Comparison of ENCODE assay signal across 9 mouse cellular contexts in the genomic region with DNA sequence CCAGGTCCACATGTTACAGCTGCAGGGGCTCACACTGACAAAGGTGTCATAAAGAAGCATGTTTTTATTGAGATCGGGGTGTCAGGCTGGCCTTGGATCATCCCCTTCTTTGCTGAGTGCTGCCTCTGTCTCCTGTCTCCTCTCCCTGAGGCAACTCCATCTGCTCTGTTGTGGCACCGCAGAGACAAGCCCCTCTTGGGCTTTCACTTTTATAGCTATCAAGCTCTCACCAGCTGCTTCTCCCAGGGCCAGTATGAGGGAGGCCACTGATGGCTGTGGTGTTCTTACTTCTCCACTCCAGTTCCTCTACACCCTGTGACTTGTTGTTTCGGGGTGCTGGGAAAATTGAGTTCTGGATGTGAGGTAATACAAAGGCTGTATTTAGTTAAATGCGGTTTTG. TPM values are rescaled to one million over a fixed set of nuclear protein-coding genes. Genes with fewer than 3 reads are reported as not detected.
DNase-seq lines count a peak whose midpoint lies in the region; ATAC-seq and TF ChIP-seq lines count a peak whose summit lies in the region.
"Had no signal": no experiment of that assay in that cellular context is flagged by ENCODE, and none has a peak within 500 bp of the region (broad histone marks: within the 10 kb centered on the region; RNA-seq: fewer than 3 reads in every experiment).

No protein-coding gene starts in this region.

- DNase-seq in lung, postnatal 0 days (ENCODE audit: low spot score), result no peak
- no peak for DNase-seq in lung, postnatal 10 days
- no peak for DNase-seq in spleen, adult 12 weeks (ENCODE audit: low spot score)
- DNase-seq in layer of hippocampus, adult 11-12 months (ENCODE audit: low spot score), result no peak
- DNase-seq: layer of hippocampus, adult 9-11 months; thymus, postnatal 14 days had no signal

- peaks cover 48% of the 10 kb centered on the region for H3K4me1 ChIP-seq in lung, postnatal 0 days (ENCODE audit: insufficient read depth, low read depth, low read length)
- H3K4me1 ChIP-seq in heart, embryonic 13.5 days, result peaks cover 98% of the 10 kb centered on the region
- peaks cover 64% of the 10 kb centered on the region for H3K4me1 ChIP-seq in liver, embryonic 15.5 days (replicated peaks)
- peaks cover 64% of the 10 kb centered on the region for H3K4me1 ChIP-seq in stomach, embryonic 14.5 days (ENCODE audit: control insufficient read depth, insufficient read depth, low read length)

- ATAC-seq in lung, postnatal 0 days, result no peak
- ATAC-seq in heart, embryonic 13.5 days (ENCODE audit: extremely low read depth, insufficient number of reproducible peaks, low FRiP score, low TSS enrichment), result no peak
- no peak for ATAC-seq in liver, embryonic 15.5 days (ENCODE audit: insufficient read depth)
- ATAC-seq in stomach, embryonic 14.5 days (ENCODE audit: insufficient number of reproducible peaks, insufficient read depth, low FRiP score, low read depth), result no peak

- TF ChIP-seq CTCF in lung, postnatal 0 days (IDR thresholded peaks at IDR 0.05), result no peak

- no peak overlapping the region for H3K4me3 ChIP-seq in lung, postnatal 0 days (ENCODE audit: low read depth, low read length)
- H3K4me3 ChIP-seq in heart, embryonic 13.5 days, result peak overlapping the region; percentile 18
- no peak overlapping the region for H3K4me3 ChIP-seq in liver, embryonic 15.5 days (replicated peaks)
- H3K4me3 ChIP-seq in stomach, embryonic 14.5 days (ENCODE audit: low read depth, low read length), result no peak overlapping the region; the same call in 1 of the 2 replicates

- no peak for TF ChIP-seq EP300 in lung, postnatal 0 days (IDR thresholded peaks at IDR 0.05)

- H3K4me2 ChIP-seq in lung, postnatal 0 days (replicated peaks; ENCODE audit: low read depth, low read length), result 0 out of 2 replicates have a peak overlapping the region, but pooled peaks have one; percentile 14
- H3K4me2 ChIP-seq in heart, embryonic 13.5 days, result peak overlapping the region; percentile 59
- H3K4me2 ChIP-seq in liver, embryonic 15.5 days, result peak overlapping the region; percentile 30
- H3K4me2 ChIP-seq in stomach, embryonic 14.5 days (replicated peaks; ENCODE audit: low read depth, low read length), result peak overlapping the region; percentile 19

- H3K27ac ChIP-seq in lung, postnatal 0 days (ENCODE audit: low read length), result peak overlapping the region; percentile 91
- peak overlapping the region; percentile 90 for H3K27ac ChIP-seq in heart, embryonic 13.5 days (replicated peaks)
- peak overlapping the region; percentile 25; the same call in 1 of the 2 replicates for H3K27ac ChIP-seq in liver, embryonic 15.5 days (replicated peaks)
- H3K27ac ChIP-seq in stomach, embryonic 14.5 days (ENCODE audit: low read length), result peak overlapping the region; percentile 76

- H3K9me3 ChIP-seq in lung, postnatal 0 days (ENCODE audit: low read length), result no peaks in the 10 kb centered on the region
- no peaks in the 10 kb centered on the region for H3K9me3 ChIP-seq in heart, embryonic 13.5 days
- H3K9me3 ChIP-seq in liver, embryonic 15.5 days (replicated peaks), result no peaks in the 10 kb centered on the region
- no peaks in the 10 kb centered on the region for H3K9me3 ChIP-seq in stomach, embryonic 14.5 days (ENCODE audit: control insufficient read depth, low read depth, low read length)

- no peaks in the 10 kb centered on the region for H3K27me3 ChIP-seq in lung, postnatal 0 days (replicated peaks; ENCODE audit: insufficient read depth, low read length)
- H3K27me3 ChIP-seq in heart, embryonic 13.5 days (replicated peaks), result no peaks in the 10 kb centered on the region
- H3K27me3 ChIP-seq in liver, embryonic 15.5 days, result no peaks in the 10 kb centered on the region
- H3K27me3 ChIP-seq in stomach, embryonic 14.5 days (ENCODE audit: control insufficient read depth, insufficient read depth, low read length), result no peaks in the 10 kb centered on the region

- H3K9ac ChIP-seq in lung, postnatal 0 days (replicated peaks; ENCODE audit: low read depth), result no peak overlapping the region
- peak overlapping the region; percentile 69 for H3K9ac ChIP-seq in heart, embryonic 13.5 days
- 0 out of 2 replicates have a peak overlapping the region, but pooled peaks have one; percentile 2 for H3K9ac ChIP-seq in liver, embryonic 15.5 days
- no peak overlapping the region; the same call in 1 of the 2 replicates for H3K9ac ChIP-seq in stomach, embryonic 14.5 days (replicated peaks; ENCODE audit: low read depth, low read length)

- WGBS in lung, postnatal 0 days, result 24% methylated on average over 4 of the region's 4 CpGs
- WGBS in heart, embryonic 13.5 days, result 30% methylated on average over 4 of the region's 4 CpGs
- 21% methylated on average over 4 of the region's 4 CpGs for WGBS in liver, embryonic 15.5 days (ENCODE audit: insufficient replicate concordance)
- WGBS in stomach, embryonic 14.5 days, result 35% methylated on average over 4 of the region's 4 CpGs

- no peaks in the 10 kb centered on the region for H3K36me3 ChIP-seq in lung, postnatal 0 days (ENCODE audit: insufficient read depth, low read length)
- peaks cover 7% of the 10 kb centered on the region; the same call in 1 of the 2 replicates for H3K36me3 ChIP-seq in heart, embryonic 13.5 days
- no peaks in the 10 kb centered on the region for H3K36me3 ChIP-seq in liver, embryonic 15.5 days (replicated peaks)
- H3K36me3 ChIP-seq in stomach, embryonic 14.5 days (ENCODE audit: control insufficient read depth, insufficient read depth, low read length), result peaks cover 3% of the 10 kb centered on the region; the same call in 1 of the 2 replicates

RNA-seq across cellular contexts. Expression of gene Qrfp, which starts 41.3 kb away (rescaled TPM):
- 0.04 and 0.13 TPM in 2 replicates for polyA plus RNA-seq in lung, postnatal 0 days (2015; fragmentation: Nextera tagmentation; extraction: Ambion mirVana)
- polyA plus RNA-seq in heart, embryonic 13.5 days (2015; fragmentation: Nextera tagmentation; extraction: Ambion mirVana), result 0.05 and 0.09 TPM in 2 replicates
- polyA plus RNA-seq in liver, embryonic 15.5 days (2015; fragmentation: Nextera tagmentation; extraction: Ambion mirVana), result 0.03 and 0.08 TPM in 2 replicates
- polyA plus RNA-seq in stomach, embryonic 14.5 days (2014; fragmentation: Nextera tagmentation; extraction: Ambion mirVana), result 0.11 and 0.25 TPM in 2 replicates

Comparison
In these comparisons a context has a peak if more than half of its experiments do, and no peak if none do; other contexts are left out.
1. H3K27ac ChIP-seq: peak in every context shown above with its lines; median percentile 91 in lung, postnatal 0 days; 90 in heart, embryonic 13.5 days; 76 in stomach, embryonic 14.5 days; 25 in liver, embryonic 15.5 days.
2. H3K9ac ChIP-seq: peak in heart, embryonic 13.5 days (single experiment) and liver, embryonic 15.5 days (single experiment); none in lung, postnatal 0 days (single experiment) and stomach, embryonic 14.5 days (single experiment).
3. Peak in every context shown above with its lines, with median percentiles within 50 percentile points of each other: H3K4me2 ChIP-seq.